Mouse (Mus musculus) cortical plate, adult 2 months (tissue): Measurements from ENCODE around the gene Ffar1.

ENCODE experiments used
- CTCF ChIP-seq: fragments of 200-500 bp; IDR thresholded peaks from 2 replicates; pipeline ENCODE4 v1.5.1; 2011; ENCODE audit warnings: mild to moderate bottlenecking, control low read depth, low read length; ENCODE audit not compliant: insufficient read depth; ENCODE audit errors: extremely low read depth
- POLR2A ChIP-seq: fragments of 200-500 bp; IDR thresholded peaks from 2 replicates; pipeline ENCODE4 v1.6.1; 2011; ENCODE audit warnings: mild to moderate bottlenecking, low read length, control low read depth; ENCODE audit not compliant: insufficient read depth; ENCODE audit errors: extremely low read depth

GRCm38 (mm10) chr7:30857746-30858145 is 3.6 kb downstream of the Ffar1 start:
- TF ChIP-seq CTCF (no peak), POLR2A (no peak)
